Mouse (Mus musculus) liver, adult 2 months (tissue): ENCODE data around the gene Xbp1. TPM values are rescaled to one million over a fixed set of nuclear protein-coding genes. Genes with fewer than 3 reads are reported as not detected.
A peak's percentile ranks its signal among the peaks of the same experiment; 100 is the strongest.
"Not testable (repeated sequence)": the region's sequence is repeated elsewhere in the genome, so short reads cannot be mapped to it uniquely, and the experiment has no call there.

ENCODE experiments used
- DNase-seq: peaks from one replicate; pipeline ENCODE4 v3.0.0-alpha.2; 2011; ENCODE audit warnings: low read depth, low spot score; ENCODE audit errors: extremely low read depth
- H3K27ac ChIP-seq: fragments of 200-500 bp; replicated peaks from 2 replicates; pipeline ENCODE4 v1.5.1; 2012; ENCODE audit warnings: low read depth, mild to moderate bottlenecking, control low read depth, inconsistent platforms, low read length; ENCODE audit not compliant: insufficient read depth
- H3K27me3 ChIP-seq: fragments of 200-500 bp; 2 replicates; pipeline ENCODE4 v1.6.1; 2012; ENCODE audit warnings: mild to moderate bottlenecking, moderate library complexity, low read length, inconsistent platforms; ENCODE audit not compliant: control insufficient read depth, insufficient read depth
- H3K36me3 ChIP-seq: fragments of 200-500 bp; 2 replicates; pipeline ENCODE4 v1.6.1; 2012; ENCODE audit warnings: low read length, inconsistent platforms; ENCODE audit not compliant: control insufficient read depth, insufficient read depth
- H3K4me1 ChIP-seq: fragments of 200-500 bp; 2 replicates; pipeline ENCODE4 v1.6.1; 2011; ENCODE audit warnings: low read length; ENCODE audit not compliant: control insufficient read depth, insufficient read depth
- H3K4me3 ChIP-seq: fragments of 200-500 bp; 2 replicates; pipeline ENCODE4 v1.5.1; 2011; ENCODE audit warnings: low read depth, mild to moderate bottlenecking, control low read depth, low read length, moderate library complexity; ENCODE audit not compliant: insufficient read depth
- H3K79me2 ChIP-seq: fragments of 200-500 bp; 2 replicates; pipeline ENCODE4 v1.6.1; 2012; ENCODE audit warnings: inconsistent platforms, mild to moderate bottlenecking, low read length, moderate library complexity; ENCODE audit not compliant: control insufficient read depth, insufficient read depth
- H3K9ac ChIP-seq: fragments of 200-500 bp; 2 replicates; pipeline ENCODE4 v1.6.1; 2012; ENCODE audit warnings: low read depth, mild to moderate bottlenecking, control low read depth, inconsistent platforms, low read length
- CTCF ChIP-seq: fragments of 200-500 bp; IDR thresholded peaks from 2 replicates; pipeline ENCODE4 v1.5.1; 2011; ENCODE audit warnings: low read depth, low read length, control low read depth
- POLR2A ChIP-seq: fragments of 200-500 bp; IDR thresholded peaks from 2 replicates; pipeline ENCODE4 v1.6.1; 2011; ENCODE audit warnings: low read length, control low read depth; ENCODE audit not compliant: insufficient read depth; ENCODE audit errors: extremely low read depth
- WGBS: fragments of 180-500 bp; shearing (Covaris S2); methylation state at CpG from one replicate; pipeline ENCODE4 v1.1.7; 2018; 5-methylcytosine and 5-hydroxymethylcytosine counted together
- polyA plus RNA-seq: library from polyadenylated mRNA; depleted of rRNA; stranded (reverse); fragments of >200 nt; gene quantifications from 2 replicates; pipeline ENCODE4 v1.2.3, GENCODE M21; 2012
- total RNA-seq: library from RNA; depleted of rRNA; stranded (reverse); fragments of >200 nt; gene quantifications from 2 replicates; pipeline ENCODE4 v1.2.3, GENCODE M21; 2014

Gene Xbp1
- total and polyA plus RNA-seq, 2 experiments: 137 to 241 TPM

DNA sequence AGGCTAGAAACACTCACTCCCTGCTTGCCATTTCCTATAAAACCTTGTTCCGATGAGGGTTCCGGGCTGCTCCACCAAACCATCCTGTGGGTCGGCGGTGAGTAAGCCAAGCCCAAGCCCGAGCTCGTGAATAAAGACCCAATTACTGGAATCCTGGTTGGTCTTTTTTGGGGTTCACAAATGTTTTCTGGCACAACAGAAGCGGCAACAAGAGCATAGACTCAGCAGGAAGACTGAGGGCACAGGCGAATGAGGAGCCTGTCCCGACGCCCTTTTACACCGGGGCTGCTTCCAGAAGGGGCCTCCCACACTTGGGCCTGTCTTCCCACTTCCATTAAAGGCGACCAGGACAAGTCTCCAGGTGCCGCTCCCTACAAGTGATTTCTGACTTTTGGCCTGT is 37.9 kb upstream of the Xbp1 start:
- WGBS: 93% methylated on average over 13 of the region's 13 CpGs
- H3K27me3 ChIP-seq: no peaks in the 10 kb centered on the region
- no peak overlapping the region for H3K27ac ChIP-seq
- H3K9ac ChIP-seq: no peak overlapping the region
- peaks cover 3% of the 10 kb centered on the region; the same call in 1 of the 2 replicates for H3K4me1 ChIP-seq
- H3K79me2 ChIP-seq: peaks cover 7% of the 10 kb centered on the region; the same call in 1 of the 2 replicates
- TF ChIP-seq POLR2A (no peak), CTCF (no peak)
- H3K36me3 ChIP-seq: no peaks in the 10 kb centered on the region
- H3K4me3 ChIP-seq: no peak overlapping the region
- no peak for DNase-seq

DNA sequence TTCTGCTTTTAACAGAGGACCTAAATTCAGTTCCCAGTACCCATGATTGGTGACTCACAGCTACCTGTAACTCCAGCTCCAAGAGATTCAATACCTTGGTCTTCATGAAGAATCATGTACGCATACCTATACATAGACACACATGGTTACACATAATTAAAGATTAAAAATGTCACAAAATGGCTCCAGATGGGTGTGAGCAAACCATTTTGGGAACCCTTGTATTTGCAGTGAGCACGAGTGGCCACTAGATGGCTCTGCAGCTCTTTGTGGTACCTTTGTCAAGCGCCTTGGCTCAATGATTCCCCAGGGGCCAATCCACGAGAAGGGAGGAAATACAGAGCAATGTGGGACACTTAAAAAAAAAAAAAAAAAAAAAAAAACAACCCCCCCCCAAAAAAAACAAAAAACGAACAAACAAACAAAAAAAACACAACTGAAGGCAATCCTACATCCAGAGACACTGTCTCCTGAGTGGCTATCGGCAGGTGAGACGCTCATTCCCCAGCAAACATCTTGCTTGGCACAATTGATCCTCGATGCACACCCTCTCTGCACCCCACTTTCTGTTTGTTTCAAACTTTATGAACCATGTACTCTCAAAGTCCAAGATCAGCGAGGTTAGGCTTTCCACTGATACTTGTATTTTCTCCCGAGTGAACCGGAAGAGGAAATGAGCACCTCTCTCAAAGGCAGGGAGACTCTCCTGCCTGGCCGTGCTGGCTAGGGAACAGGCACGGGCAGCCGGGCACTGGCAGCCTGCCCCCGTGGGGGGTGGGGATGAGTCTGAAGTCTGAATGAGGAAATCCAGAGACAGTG is 35.1 kb upstream of the Xbp1 start:
- TF ChIP-seq POLR2A (no peak), CTCF (peak; percentile 83)
- DNase-seq: peak; percentile 94
- no peaks in the 10 kb centered on the region for H3K27me3 ChIP-seq
- peak overlapping the region; percentile 75 for H3K9ac ChIP-seq
- H3K4me1 ChIP-seq: peaks cover 3% of the 10 kb centered on the region; the same call in 1 of the 2 replicates
- H3K79me2 ChIP-seq: peaks cover 7% of the 10 kb centered on the region; the same call in 1 of the 2 replicates
- peaks cover 3% of the 10 kb centered on the region; the same call in 1 of the 2 replicates for H3K36me3 ChIP-seq
- H3K27ac ChIP-seq: peak overlapping the region; percentile 87
- WGBS: under 1% methylated on average over 15 of the region's 15 CpGs
- peak overlapping the region; percentile 52 for H3K4me3 ChIP-seq

DNA sequence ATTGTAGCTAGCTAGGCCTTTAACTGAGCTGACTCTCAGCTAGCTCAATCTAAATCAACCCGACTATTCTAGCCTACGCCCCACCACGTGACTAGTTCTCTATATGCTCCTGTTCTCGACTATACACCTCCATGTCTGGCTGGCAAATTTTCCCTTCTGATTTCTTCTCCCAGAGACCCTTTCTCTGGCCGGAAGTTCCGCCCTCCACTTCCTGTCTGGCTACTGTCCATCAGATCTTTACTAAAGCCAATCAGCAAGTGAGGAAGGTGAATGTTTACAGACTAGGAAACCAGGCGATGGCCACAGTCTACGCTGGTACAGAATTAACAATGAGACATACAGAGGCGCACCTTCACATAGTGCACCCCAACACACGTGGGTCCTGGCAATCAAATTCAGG is 31.0 kb upstream of the Xbp1 start:
- not testable (repeated sequence) for DNase-seq, H3K9ac ChIP-seq, H3K36me3 ChIP-seq, H3K4me3 ChIP-seq, H3K79me2 ChIP-seq, H3K27me3 ChIP-seq, H3K27ac ChIP-seq
- peaks cover 16% of the 10 kb centered on the region for H3K4me1 ChIP-seq
- WGBS: 71% methylated on average over 10 of the region's 10 CpGs

DNA sequence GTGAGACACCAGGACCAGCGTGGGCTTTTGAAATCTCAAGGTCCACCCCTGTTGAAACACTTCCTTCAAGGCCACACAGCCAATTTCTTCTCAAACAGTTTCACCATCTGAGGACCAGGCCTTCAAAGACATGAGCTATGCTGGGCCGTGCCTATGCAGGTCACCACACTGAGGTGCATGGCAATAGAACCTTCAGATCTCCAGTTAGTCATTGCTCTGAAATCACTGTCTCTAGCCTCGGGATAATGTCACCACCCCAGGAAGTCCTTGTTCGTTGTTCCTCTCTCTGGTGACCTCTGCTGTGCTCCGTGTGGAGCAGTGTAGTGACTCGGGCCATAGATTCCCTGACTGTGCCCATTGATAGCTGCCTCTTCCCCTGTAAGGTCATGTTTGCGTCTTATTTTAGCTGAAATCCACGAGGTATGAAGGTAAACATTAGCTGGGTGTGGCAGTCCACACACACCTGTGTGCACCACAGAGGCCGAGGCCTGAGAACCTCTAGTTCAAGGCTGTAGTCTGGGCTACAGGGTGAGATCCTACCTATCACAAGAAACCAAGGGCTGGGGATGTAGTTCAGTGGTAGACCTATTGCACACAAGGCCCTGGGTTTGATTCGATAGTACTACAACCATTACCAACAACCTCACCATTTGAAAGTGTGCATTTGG is 29.3 kb upstream of the Xbp1 start:
- H3K79me2 ChIP-seq: peaks cover 7% of the 10 kb centered on the region; the same call in 1 of the 2 replicates
- no peak for DNase-seq
- H3K9ac ChIP-seq: no peak overlapping the region; the same call in 1 of the 2 replicates
- 34% methylated on average over 10 of the region's 10 CpGs for WGBS
- TF ChIP-seq CTCF (no peak), POLR2A (no peak)
- H3K27ac ChIP-seq: peak overlapping the region; percentile 87
- H3K4me1 ChIP-seq: peaks cover 16% of the 10 kb centered on the region
- H3K4me3 ChIP-seq: no peak overlapping the region
- peaks cover 3% of the 10 kb centered on the region; the same call in 1 of the 2 replicates for H3K36me3 ChIP-seq
- H3K27me3 ChIP-seq: no peaks in the 10 kb centered on the region

DNA sequence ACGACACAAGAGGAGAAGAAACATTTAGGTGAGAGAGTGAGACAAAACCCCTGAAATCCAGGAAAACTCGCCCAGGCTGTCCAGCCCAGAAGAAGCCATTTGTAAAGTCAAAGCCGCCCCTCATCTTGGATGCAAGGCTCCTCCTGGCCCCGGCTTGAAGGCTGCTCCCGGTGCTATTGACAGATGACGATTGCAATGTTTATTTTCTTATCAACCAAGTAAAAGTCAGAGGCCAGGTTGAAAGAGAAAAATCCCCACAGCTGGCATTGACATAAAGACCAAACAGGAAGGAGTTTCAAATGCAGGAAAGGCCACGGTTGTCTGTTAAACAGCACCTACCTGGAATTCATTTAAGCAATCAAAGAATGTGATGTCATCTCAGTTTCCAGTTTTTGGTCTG is 28.5 kb upstream of the Xbp1 start:
- Histone ChIP-seq H3K36me3 (peaks cover 3% of the 10 kb centered on the region; the same call in 1 of the 2 replicates), H3K27me3 (no peaks in the 10 kb centered on the region), H3K27ac (peak overlapping the region; percentile 87), H3K4me1 (peaks cover 16% of the 10 kb centered on the region), H3K79me2 (peaks cover 3% of the 10 kb centered on the region; the same call in 1 of the 2 replicates), H3K9ac (no peak overlapping the region), H3K4me3 (no peak overlapping the region)
- WGBS: 20% methylated on average over 7 of the region's 7 CpGs
- peak; percentile 83 for DNase-seq
- TF ChIP-seq CTCF (no peak), POLR2A (no peak)

DNA sequence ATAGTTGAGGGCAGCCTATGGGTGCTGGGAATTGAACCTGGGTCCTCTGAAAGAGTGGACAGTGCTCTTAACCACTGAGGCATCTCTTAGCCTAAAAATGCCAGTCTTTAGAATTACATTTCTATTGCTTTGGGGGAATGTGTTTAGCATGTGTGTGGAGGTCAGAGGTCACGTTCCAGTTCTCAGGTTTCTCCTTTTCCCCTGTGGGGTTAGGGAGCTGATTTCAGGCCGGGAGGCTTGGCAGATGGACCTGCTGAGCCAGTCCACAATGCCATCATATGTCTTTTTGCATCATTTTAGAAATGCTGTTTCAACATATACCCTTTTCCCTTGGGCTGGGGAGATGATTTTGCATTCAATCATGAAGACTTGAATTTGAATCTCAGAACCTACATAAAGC is 26.6 kb upstream of the Xbp1 start:
- H3K9ac ChIP-seq: no peak overlapping the region
- no peak overlapping the region for H3K27ac ChIP-seq
- peaks cover 2% of the 10 kb centered on the region; the same call in 1 of the 2 replicates for H3K36me3 ChIP-seq
- no peaks in the 10 kb centered on the region for H3K27me3 ChIP-seq
- DNase-seq: no peak
- TF ChIP-seq CTCF: no peak
- TF ChIP-seq POLR2A: no peak
- no peaks in the 10 kb centered on the region for H3K79me2 ChIP-seq
- 65% methylated on average over 2 of the region's 2 CpGs for WGBS
- H3K4me3 ChIP-seq: no peak overlapping the region
- H3K4me1 ChIP-seq: peaks cover 14% of the 10 kb centered on the region
